Mouse (Mus musculus) bone marrow, adult 2 months (tissue): ENCODE results near the gene Ptprg.

ENCODE experiments used
- CTCF ChIP-seq: fragments of 200-500 bp; IDR thresholded peaks from 2 replicates; pipeline ENCODE4 v1.5.1; 2011; ENCODE audit warnings: low read length, control low read depth; ENCODE audit not compliant: control insufficient read depth, insufficient read depth
- POLR2A ChIP-seq: fragments of 200-500 bp; IDR thresholded peaks from 2 replicates; pipeline ENCODE4 v1.6.1; 2011; ENCODE audit warnings: low read depth, mild to moderate bottlenecking, control low read depth, low read length, borderline replicate concordance; ENCODE audit not compliant: control insufficient read depth

DNA sequence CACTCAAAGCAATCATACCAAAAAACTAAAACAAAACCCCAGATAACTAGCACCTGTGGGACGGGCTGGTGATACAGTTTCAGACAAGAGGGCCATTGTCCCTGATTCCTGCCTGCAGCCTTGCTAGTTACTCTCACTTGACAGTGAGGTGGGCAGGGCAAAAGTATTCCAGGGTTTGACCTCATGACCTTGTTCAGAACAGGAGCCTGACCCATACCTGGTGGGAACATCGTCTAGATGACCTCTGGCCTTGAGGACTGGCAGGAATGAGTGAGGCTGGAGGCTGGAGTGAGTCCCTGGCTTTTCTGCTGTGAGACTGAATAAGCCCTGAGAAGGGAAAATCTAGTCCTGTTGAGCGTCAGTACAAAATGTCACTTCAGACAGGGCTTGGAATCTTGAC lies 11.1 kb downstream of the Ptprg start:
- no peak for TF ChIP-seq CTCF
- no peak for TF ChIP-seq POLR2A
